Mouse (Mus musculus): ENCODE measurements around the gene Stx7.
"Not testable (repeated sequence)": the region's sequence is repeated elsewhere in the genome, so short reads cannot be mapped to it uniquely, and the experiment has no call there.

GRCm38 (mm10) chr10:24101812-24102211 lies 47.3 kb upstream of the Stx7 start, which contains the start of gene Taar8c:
- not testable (repeated sequence) for TF ChIP-seq GATA1, TAL1 (IDR thresholded peaks at IDR 0.05; ENCODE audit: low read length)

All from erythroblast, embryonic 14.5 days (primary cell).